Mouse (Mus musculus) liver, adult 2 months (tissue): ENCODE measurements around the gene Rrn3. TPM values are rescaled to one million over a fixed set of nuclear protein-coding genes. Genes with fewer than 3 reads are reported as not detected.
"Not testable (repeated sequence)": the region's sequence is repeated elsewhere in the genome, so short reads cannot be mapped to it uniquely, and the experiment has no call there.

Source experiments
- DNase-seq: peaks from one replicate; pipeline ENCODE4 v3.0.0-alpha.2; 2011; ENCODE audit warnings: low read depth, low spot score; ENCODE audit errors: extremely low read depth
- H3K27ac ChIP-seq: fragments of 200-500 bp; replicated peaks from 2 replicates; pipeline ENCODE4 v1.5.1; 2012; ENCODE audit warnings: low read depth, mild to moderate bottlenecking, control low read depth, inconsistent platforms, low read length; ENCODE audit not compliant: insufficient read depth
- H3K27me3 ChIP-seq: fragments of 200-500 bp; 2 replicates; pipeline ENCODE4 v1.6.1; 2012; ENCODE audit warnings: mild to moderate bottlenecking, moderate library complexity, low read length, inconsistent platforms; ENCODE audit not compliant: control insufficient read depth, insufficient read depth
- H3K36me3 ChIP-seq: fragments of 200-500 bp; 2 replicates; pipeline ENCODE4 v1.6.1; 2012; ENCODE audit warnings: low read length, inconsistent platforms; ENCODE audit not compliant: control insufficient read depth, insufficient read depth
- H3K4me1 ChIP-seq: fragments of 200-500 bp; 2 replicates; pipeline ENCODE4 v1.6.1; 2011; ENCODE audit warnings: low read length; ENCODE audit not compliant: control insufficient read depth, insufficient read depth
- H3K4me3 ChIP-seq: fragments of 200-500 bp; 2 replicates; pipeline ENCODE4 v1.5.1; 2011; ENCODE audit warnings: low read depth, mild to moderate bottlenecking, control low read depth, low read length, moderate library complexity; ENCODE audit not compliant: insufficient read depth
- H3K79me2 ChIP-seq: fragments of 200-500 bp; 2 replicates; pipeline ENCODE4 v1.6.1; 2012; ENCODE audit warnings: inconsistent platforms, mild to moderate bottlenecking, low read length, moderate library complexity; ENCODE audit not compliant: control insufficient read depth, insufficient read depth
- H3K9ac ChIP-seq: fragments of 200-500 bp; 2 replicates; pipeline ENCODE4 v1.6.1; 2012; ENCODE audit warnings: low read depth, mild to moderate bottlenecking, control low read depth, inconsistent platforms, low read length
- CTCF ChIP-seq: fragments of 200-500 bp; IDR thresholded peaks from 2 replicates; pipeline ENCODE4 v1.5.1; 2011; ENCODE audit warnings: low read depth, low read length, control low read depth
- POLR2A ChIP-seq: fragments of 200-500 bp; IDR thresholded peaks from 2 replicates; pipeline ENCODE4 v1.6.1; 2011; ENCODE audit warnings: low read length, control low read depth; ENCODE audit not compliant: insufficient read depth; ENCODE audit errors: extremely low read depth
- WGBS: fragments of 180-500 bp; shearing (Covaris S2); methylation state at CpG from one replicate; pipeline ENCODE4 v1.1.7; 2018; 5-methylcytosine and 5-hydroxymethylcytosine counted together
- polyA plus RNA-seq: library from polyadenylated mRNA; depleted of rRNA; stranded (reverse); fragments of >200 nt; gene quantifications from 2 replicates; pipeline ENCODE4 v1.2.3, GENCODE M21; 2012
- total RNA-seq: library from RNA; depleted of rRNA; stranded (reverse); fragments of >200 nt; gene quantifications from 2 replicates; pipeline ENCODE4 v1.2.3, GENCODE M21; 2014

Rrn3 gene
- total and polyA plus RNA-seq, 2 experiments, result 10.4 to 12.1 TPM

DNA sequence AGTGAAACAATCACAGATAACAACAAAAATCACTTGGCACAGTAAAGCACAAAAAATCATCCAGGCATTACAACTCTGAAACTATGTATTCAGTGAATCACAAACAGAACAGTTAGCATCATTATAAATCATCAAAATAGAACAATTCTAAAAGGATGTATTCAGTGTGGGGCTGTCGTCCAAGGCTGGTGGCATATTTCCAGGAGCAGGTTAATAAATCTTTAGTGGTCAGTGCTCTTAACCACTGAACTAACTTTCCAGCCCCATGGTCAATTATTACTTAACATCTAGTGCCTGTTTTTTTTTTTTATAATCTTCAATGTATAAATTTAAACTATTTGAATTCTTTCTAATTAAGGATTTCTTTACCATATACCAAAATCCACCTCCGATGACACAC, 6.5 kb upstream of the Rrn3 start:
- 50% methylated on average over 2 of the region's 2 CpGs for WGBS
- not testable (repeated sequence) for H3K79me2 ChIP-seq, DNase-seq, H3K9ac ChIP-seq, H3K4me1 ChIP-seq, H3K36me3 ChIP-seq, H3K4me3 ChIP-seq, H3K27ac ChIP-seq, H3K27me3 ChIP-seq

GRCm38 (mm10) chr16:13774651-13775050, 5.9 kb upstream of the Rrn3 start:
- not testable (repeated sequence) for H3K4me1 ChIP-seq, H3K79me2 ChIP-seq, H3K27me3 ChIP-seq, H3K9ac ChIP-seq, H3K36me3 ChIP-seq, H3K4me3 ChIP-seq
- peak; percentile 40 for DNase-seq
- 24% methylated on average over 3 of the region's 3 CpGs for WGBS
- peak overlapping the region; percentile 82 for H3K27ac ChIP-seq

GRCm38 (mm10) chr16:13781216-13781615, 708 bp downstream of the Rrn3 start:
- TF ChIP-seq CTCF, result no peak
- TF ChIP-seq POLR2A, result no peak
- no peak overlapping the region for H3K27ac ChIP-seq

GRCm38 (mm10) chr16:13785932-13786331, 5.4 kb downstream of the Rrn3 start:
- Histone ChIP-seq H3K36me3 (peaks cover 59% of the 10 kb centered on the region), H3K4me1 (peaks cover 5% of the 10 kb centered on the region; the same call in 1 of the 2 replicates), H3K4me3 (no peak overlapping the region), H3K79me2 (peaks cover 5% of the 10 kb centered on the region; the same call in 1 of the 2 replicates), H3K27me3 (no peaks in the 10 kb centered on the region), H3K27ac (no peak overlapping the region), H3K9ac (no peak overlapping the region)
- no peak for DNase-seq
- TF ChIP-seq POLR2A, result no peak
- no peak for TF ChIP-seq CTCF
- WGBS, result 87% methylated on average over 3 of the region's 3 CpGs

More at GRCm38 (mm10) chr16:13781216-13781615, 708 bp downstream of the Rrn3 start:
- peaks cover 25% of the 10 kb centered on the region for H3K36me3 ChIP-seq
- H3K4me1 ChIP-seq, result peaks cover 12% of the 10 kb centered on the region
- peaks cover 8% of the 10 kb centered on the region; the same call in 1 of the 2 replicates for H3K79me2 ChIP-seq
- WGBS, result 8% methylated on average over 8 of the region's 8 CpGs
- DNase-seq, result no peak
- no peaks in the 10 kb centered on the region for H3K27me3 ChIP-seq
- peak overlapping the region; percentile 34; the same call in 1 of the 2 replicates for H3K9ac ChIP-seq
- H3K4me3 ChIP-seq, result peak overlapping the region; percentile 93

- peaks cover 70% of the 10 kb centered on the region for H3K36me3 ChIP-seq
- H3K27ac ChIP-seq, H3K9ac ChIP-seq, H3K79me2 ChIP-seq, DNase-seq, H3K4me1 ChIP-seq, H3K27me3 ChIP-seq, H3K4me3 ChIP-seq: not testable (repeated sequence)
- WGBS, result 93% methylated on average over 2 of the region's 2 CpGs
Observed at GRCm38 (mm10) chr16:13793441-13793840, 12.9 kb downstream of the Rrn3 start.

DNA sequence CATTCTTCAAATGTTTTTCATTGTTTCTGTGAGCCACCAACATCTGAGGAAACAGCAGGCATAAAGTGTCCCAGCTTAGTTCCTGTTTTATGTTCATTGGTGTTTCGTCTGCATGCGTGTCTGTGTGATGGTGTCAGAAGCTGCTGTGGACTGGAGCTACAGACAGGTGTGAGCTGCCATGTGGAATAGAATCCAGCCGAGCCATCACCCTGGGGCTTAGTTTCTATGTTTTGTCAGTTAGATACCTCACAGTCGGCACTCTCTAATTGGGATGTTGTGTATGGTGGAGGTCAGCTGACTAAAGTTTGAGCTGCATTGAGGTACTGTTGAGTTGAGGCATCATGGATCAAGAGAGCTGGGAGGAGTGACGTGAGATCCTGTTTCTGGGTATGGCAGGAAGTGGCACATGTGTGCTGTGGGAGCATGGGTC, 16.3 kb downstream of the Rrn3 start:
- TF ChIP-seq CTCF, result no peak
- no peaks in the 10 kb centered on the region for H3K27me3 ChIP-seq
- H3K4me1 ChIP-seq, result no peaks in the 10 kb centered on the region
- peaks cover 2% of the 10 kb centered on the region; the same call in 1 of the 2 replicates for H3K79me2 ChIP-seq
- no peak overlapping the region for H3K27ac ChIP-seq
- H3K9ac ChIP-seq, result no peak overlapping the region
- peaks cover 73% of the 10 kb centered on the region for H3K36me3 ChIP-seq
- WGBS, result 86% methylated on average over 5 of the region's 5 CpGs
- DNase-seq, result no peak
- no peak overlapping the region for H3K4me3 ChIP-seq

- no peaks in the 10 kb centered on the region for H3K27me3 ChIP-seq
- TF ChIP-seq CTCF, result no peak
- no peak for TF ChIP-seq POLR2A
- H3K36me3 ChIP-seq, result peaks cover 65% of the 10 kb centered on the region
- WGBS, result 37% methylated on average over 4 of the region's 4 CpGs
- H3K9ac ChIP-seq, result no peak overlapping the region
- H3K79me2 ChIP-seq, result peaks cover 2% of the 10 kb centered on the region; the same call in 1 of the 2 replicates
- no peaks in the 10 kb centered on the region for H3K4me1 ChIP-seq
- H3K4me3 ChIP-seq, result no peak overlapping the region
- no peak overlapping the region for H3K27ac ChIP-seq
- peak; percentile 74 for DNase-seq
Observed at GRCm38 (mm10) chr16:13801231-13801630, 20.7 kb downstream of the Rrn3 start.
